Mouse (Mus musculus) limb, embryonic 12.5 days (tissue): ENCODE results near the gene Ccnyl1. TPM values are rescaled to one million over a fixed set of nuclear protein-coding genes. Genes with fewer than 3 reads are reported as not detected.
A peak's percentile ranks its signal among the peaks of the same experiment; 100 is the strongest.

ENCODE experiments used
- ATAC-seq: fragments of 200-750 bp; cut with Nextera tagmentation; 2 replicates; pipeline ENCODE4 v1.8.0; 2017; ENCODE audit warnings: low read depth, moderate TSS enrichment; ENCODE audit not compliant: insufficient number of reproducible peaks, insufficient read depth, low FRiP score, low TSS enrichment
- H3K27ac ChIP-seq: fragments of 300-500 bp; sonication (generic); 2 replicates; pipeline ENCODE4 v1.5.1; 2016; ENCODE audit warnings: mild to moderate bottlenecking, moderate library complexity
- H3K27me3 ChIP-seq: fragments of 300-500 bp; sonication (generic); 2 replicates; pipeline ENCODE4 v1.6.1; 2016; ENCODE audit warnings: mild to moderate bottlenecking, moderate library complexity
- H3K36me3 ChIP-seq: fragments of 300-500 bp; sonication (generic); 2 replicates; pipeline ENCODE4 v1.6.1; 2016; ENCODE audit warnings: mild to moderate bottlenecking, moderate library complexity
- H3K4me1 ChIP-seq: fragments of 300-500 bp; sonication (generic); replicated peaks from 2 replicates; pipeline ENCODE4 v1.6.1; 2016
- H3K4me2 ChIP-seq: fragments of 300-500 bp; sonication (generic); 2 replicates; pipeline ENCODE4 v1.6.1; 2016; ENCODE audit warnings: mild to moderate bottlenecking, moderate library complexity
- H3K4me3 ChIP-seq: fragments of 300-500 bp; sonication (generic); replicated peaks from 2 replicates; pipeline ENCODE4 v1.5.1; 2016; ENCODE audit warnings: mild to moderate bottlenecking
- H3K9ac ChIP-seq: fragments of 300-500 bp; sonication (generic); replicated peaks from 2 replicates; pipeline ENCODE4 v1.6.1; 2016; ENCODE audit warnings: mild to moderate bottlenecking, moderate library complexity
- H3K9me3 ChIP-seq: fragments of 300-500 bp; sonication (generic); 2 replicates; pipeline ENCODE4 v1.6.1; 2016; ENCODE audit warnings: mild to moderate bottlenecking, moderate library complexity
- WGBS: fragments of 180-500 bp; shearing (Covaris S2); methylation state at CpG from one replicate; pipeline ENCODE4 v1.1.7; 2016; 5-methylcytosine and 5-hydroxymethylcytosine counted together
- polyA plus RNA-seq: library from polyadenylated mRNA; unstranded; fragments of >200 nt; fragmentation: Nextera tagmentation; extraction: Ambion mirVana; gene quantifications from 2 replicates; pipeline ENCODE4 v1.2.1, GENCODE M21; 2016

Gene Ccnyl1
- polyA plus RNA-seq, 1 experiment from 2014 or later = 7.4 TPM

- no peaks in the 10 kb centered on the region for H3K9me3 ChIP-seq
- H3K27ac ChIP-seq = no peak overlapping the region
- no peaks in the 10 kb centered on the region for H3K36me3 ChIP-seq
- no peak overlapping the region for H3K9ac ChIP-seq
- H3K4me2 ChIP-seq = no peak overlapping the region
- 95% methylated on average over 5 of the region's 5 CpGs for WGBS
- H3K27me3 ChIP-seq = no peaks in the 10 kb centered on the region
- no peak for ATAC-seq
- H3K4me1 ChIP-seq = peaks cover 28% of the 10 kb centered on the region
- H3K4me3 ChIP-seq = no peak overlapping the region
Measured at GRCm38 (mm10) chr1:64673931-64674330, 16.3 kb upstream of the Ccnyl1 start.

- no peak overlapping the region for H3K4me2 ChIP-seq
- no peaks in the 10 kb centered on the region for H3K9me3 ChIP-seq
- H3K27ac ChIP-seq = 0 out of 2 replicates have a peak overlapping the region, but pooled peaks have one; percentile 31
- H3K36me3 ChIP-seq = no peaks in the 10 kb centered on the region
- no peaks in the 10 kb centered on the region for H3K27me3 ChIP-seq
- WGBS = 36% methylated on average over 6 of the region's 6 CpGs
- peak; percentile 66 for ATAC-seq
- no peak overlapping the region for H3K9ac ChIP-seq
- no peak overlapping the region for H3K4me3 ChIP-seq
- peaks cover 22% of the 10 kb centered on the region for H3K4me1 ChIP-seq
Measured at GRCm38 (mm10) chr1:64676060-64676839, 14.0 kb upstream of the Ccnyl1 start.

GRCm38 (mm10) chr1:64681499-64681898 lies 8.8 kb upstream of the Ccnyl1 start:
- H3K9ac ChIP-seq = no peak overlapping the region
- peaks cover 14% of the 10 kb centered on the region for H3K4me1 ChIP-seq
- H3K9me3 ChIP-seq = no peaks in the 10 kb centered on the region
- H3K27ac ChIP-seq = no peak overlapping the region
- no peak overlapping the region for H3K4me2 ChIP-seq
- 88% methylated on average over 3 of the region's 3 CpGs for WGBS
- H3K4me3 ChIP-seq = no peak overlapping the region
- no peaks in the 10 kb centered on the region for H3K36me3 ChIP-seq
- ATAC-seq = no peak
- no peaks in the 10 kb centered on the region for H3K27me3 ChIP-seq

GRCm38 (mm10) chr1:64683039-64683438 lies 7.2 kb upstream of the Ccnyl1 start:
- Histone ChIP-seq H3K9me3 (no peaks in the 10 kb centered on the region), H3K4me2 (no peak overlapping the region), H3K36me3 (no peaks in the 10 kb centered on the region), H3K27ac (no peak overlapping the region), H3K4me3 (no peak overlapping the region), H3K9ac (no peak overlapping the region), H3K4me1 (peaks cover 2% of the 10 kb centered on the region), H3K27me3 (no peaks in the 10 kb centered on the region)
- WGBS = 89% methylated on average over 3 of the region's 3 CpGs
- no peak for ATAC-seq

GRCm38 (mm10) chr1:64684440-64684839 lies 5.8 kb upstream of the Ccnyl1 start:
- WGBS = 95% methylated on average over 2 of the region's 2 CpGs
- no peak for ATAC-seq

GRCm38 (mm10) chr1:64688046-64688445 lies 2.2 kb upstream of the Ccnyl1 start:
- Histone ChIP-seq H3K9me3 (no peaks in the 10 kb centered on the region), H3K4me3 (no peak overlapping the region), H3K27me3 (no peaks in the 10 kb centered on the region), H3K9ac (no peak overlapping the region), H3K36me3 (no peaks in the 10 kb centered on the region), H3K4me1 (peaks cover 23% of the 10 kb centered on the region), H3K4me2 (no peak overlapping the region), H3K27ac (no peak overlapping the region)
- WGBS = 58% methylated on average over 4 of the region's 4 CpGs
- ATAC-seq = no peak

More at GRCm38 (mm10) chr1:64684440-64684839, 5.8 kb upstream of the Ccnyl1 start:
- H3K4me1 ChIP-seq = peaks cover 6% of the 10 kb centered on the region
- no peak overlapping the region for H3K9ac ChIP-seq
- no peak overlapping the region for H3K4me3 ChIP-seq
- H3K27me3 ChIP-seq = no peaks in the 10 kb centered on the region
- H3K4me2 ChIP-seq = no peak overlapping the region
- H3K36me3 ChIP-seq = no peaks in the 10 kb centered on the region
- H3K27ac ChIP-seq = no peak overlapping the region
- H3K9me3 ChIP-seq = no peaks in the 10 kb centered on the region

- H3K9me3 ChIP-seq = no peaks in the 10 kb centered on the region
- H3K4me2 ChIP-seq = peak overlapping the region; percentile 80
- no peaks in the 10 kb centered on the region for H3K27me3 ChIP-seq
- no peak overlapping the region; the same call in 1 of the 2 replicates for H3K27ac ChIP-seq
- whole genome bisulfite sequencing = 31% methylated on average over 9 of the region's 9 CpGs
- peaks cover 25% of the 10 kb centered on the region for H3K4me1 ChIP-seq
- H3K4me3 ChIP-seq = peak overlapping the region; percentile 91
- peak overlapping the region; percentile 63 for H3K9ac ChIP-seq
- no peaks in the 10 kb centered on the region for H3K36me3 ChIP-seq
- ATAC-seq = no peak
Measured at GRCm38 (mm10) chr1:64689561-64690212, 568 bp upstream of the Ccnyl1 start.

- Histone ChIP-seq H3K9ac (peak overlapping the region; percentile 93), H3K4me1 (peaks cover 25% of the 10 kb centered on the region), H3K36me3 (no peaks in the 10 kb centered on the region), H3K9me3 (no peaks in the 10 kb centered on the region), H3K27ac (peak overlapping the region; percentile 73), H3K4me2 (peak overlapping the region; percentile 81), H3K4me3 (peak overlapping the region; percentile 91), H3K27me3 (no peaks in the 10 kb centered on the region)
- WGBS = under 1% methylated on average over 53 of the region's 55 CpGs
- no peak; the same call in 1 of the 2 replicates for ATAC-seq
Measured at GRCm38 (mm10) chr1:64691121-64691551, 881 bp downstream of the Ccnyl1 start.

- Histone ChIP-seq H3K27ac (peak overlapping the region; percentile 73; the same call in 1 of the 2 replicates), H3K4me3 (peak overlapping the region; percentile 91), H3K4me2 (peak overlapping the region; percentile 81), H3K9me3 (no peaks in the 10 kb centered on the region), H3K36me3 (no peaks in the 10 kb centered on the region), H3K9ac (peak overlapping the region; percentile 93), H3K4me1 (peaks cover 25% of the 10 kb centered on the region), H3K27me3 (no peaks in the 10 kb centered on the region)
- WGBS = 3% methylated on average over 9 of the region's 9 CpGs
- ATAC-seq = no peak
Measured at GRCm38 (mm10) chr1:64691581-64691980, 1.3 kb downstream of the Ccnyl1 start.

- ATAC-seq = no peak
Measured at GRCm38 (mm10) chr1:64695156-64695555, 4.9 kb downstream of the Ccnyl1 start.

GRCm38 (mm10) chr1:64701780-64702179 lies 11.5 kb downstream of the Ccnyl1 start:
- H3K27ac ChIP-seq = no peak overlapping the region
- no peak overlapping the region for H3K4me3 ChIP-seq
- no peaks in the 10 kb centered on the region for H3K27me3 ChIP-seq
- ATAC-seq = no peak
- H3K4me1 ChIP-seq = no peaks in the 10 kb centered on the region
- H3K36me3 ChIP-seq = peaks cover 41% of the 10 kb centered on the region
- no peaks in the 10 kb centered on the region for H3K9me3 ChIP-seq
- H3K9ac ChIP-seq = no peak overlapping the region
- H3K4me2 ChIP-seq = no peak overlapping the region
- 91% methylated on average over 3 of the region's 3 CpGs for WGBS

More at GRCm38 (mm10) chr1:64695156-64695555, 4.9 kb downstream of the Ccnyl1 start:
- H3K4me3 ChIP-seq = no peak overlapping the region
- WGBS = 70% methylated on average over 3 of the region's 3 CpGs
- H3K4me1 ChIP-seq = peaks cover 13% of the 10 kb centered on the region
- H3K4me2 ChIP-seq = no peak overlapping the region
- no peak overlapping the region for H3K9ac ChIP-seq
- H3K27me3 ChIP-seq = no peaks in the 10 kb centered on the region
- H3K36me3 ChIP-seq = no peaks in the 10 kb centered on the region
- no peaks in the 10 kb centered on the region for H3K9me3 ChIP-seq
- no peak overlapping the region for H3K27ac ChIP-seq
